In genomic region chr4:125419491-125420255, GRCm38 (mm10) we compare ENCODE assay signal across 9 mouse cellular contexts.
DNase-seq lines count a peak whose midpoint lies in the region; ATAC-seq and TF ChIP-seq lines count a peak whose summit lies in the region.
"Had no signal": no experiment of that assay in that cellular context is flagged by ENCODE, and none has a peak within 500 bp of the region (broad histone marks: within the 10 kb centered on the region; RNA-seq: fewer than 3 reads in every experiment).

No protein-coding gene starts in this region.

- no peak overlapping the region for H3K4me3 ChIP-seq in forebrain, postnatal 0 days (ENCODE audit: low read depth, low read length)
- no peak overlapping the region for H3K4me3 ChIP-seq in forebrain, embryonic 13.5 days
- H3K4me3 ChIP-seq in midbrain, embryonic 10.5 days, result no peak overlapping the region
- H3K4me3 ChIP-seq in midbrain, embryonic 13.5 days (replicated peaks), result no peak overlapping the region
- no peak overlapping the region for H3K4me3 ChIP-seq in small intestine, adult 2 months (ENCODE audit: low read depth, low read length)
- H3K4me3 ChIP-seq: embryonic facial prominence, embryonic 15.5 days had no signal

- H3K9me3 ChIP-seq in forebrain, postnatal 0 days (ENCODE audit: low read length), result no peaks in the 10 kb centered on the region
- no peaks in the 10 kb centered on the region for H3K9me3 ChIP-seq in forebrain, embryonic 13.5 days (replicated peaks)
- no peaks in the 10 kb centered on the region for H3K9me3 ChIP-seq in midbrain, embryonic 10.5 days (replicated peaks)
- no peaks in the 10 kb centered on the region for H3K9me3 ChIP-seq in midbrain, embryonic 13.5 days
- H3K9me3 ChIP-seq: embryonic facial prominence, embryonic 15.5 days had no signal

- TF ChIP-seq POLR2A in small intestine, adult 2 months (IDR thresholded peaks at IDR 0.05; ENCODE audit: low read depth, low read length), result no peak

- 47% methylated on average over 12 of the region's 12 CpGs for WGBS in forebrain, postnatal 0 days
- 48% methylated on average over 12 of the region's 12 CpGs for WGBS in forebrain, embryonic 13.5 days
- 47% methylated on average over 12 of the region's 12 CpGs for WGBS in midbrain, embryonic 10.5 days
- 47% methylated on average over 12 of the region's 12 CpGs for WGBS in midbrain, embryonic 13.5 days
- WGBS in small intestine, adult 2 months, result 16% methylated on average over 12 of the region's 12 CpGs

- no peak overlapping the region for H3K9ac ChIP-seq in forebrain, postnatal 0 days
- H3K9ac ChIP-seq in forebrain, embryonic 13.5 days, result no peak overlapping the region
- no peak overlapping the region for H3K9ac ChIP-seq in midbrain, embryonic 13.5 days (replicated peaks)
- H3K9ac ChIP-seq: embryonic facial prominence, embryonic 15.5 days had no signal

- no peak overlapping the region for H3K4me2 ChIP-seq in forebrain, postnatal 0 days (ENCODE audit: low read depth)
- no peak overlapping the region for H3K4me2 ChIP-seq in forebrain, embryonic 13.5 days
- H3K4me2 ChIP-seq in midbrain, embryonic 13.5 days (replicated peaks), result no peak overlapping the region
- H3K4me2 ChIP-seq: embryonic facial prominence, embryonic 15.5 days had no signal

- no peak for TF ChIP-seq CTCF in forebrain, postnatal 0 days (IDR thresholded peaks at IDR 0.05; ENCODE audit: low read depth)
- no peak for TF ChIP-seq CTCF in small intestine, adult 2 months (IDR thresholded peaks at IDR 0.05; ENCODE audit: extremely low read depth, insufficient read length, insufficient replicate concordance, low read depth, low read length)

- ATAC-seq in forebrain, postnatal 0 days, result peak; percentile 38; the same call in 1 of the 2 replicates
- ATAC-seq in forebrain, embryonic 13.5 days, result no peak
- ATAC-seq in midbrain, embryonic 13.5 days, result no peak
- ATAC-seq: intestine, embryonic 16.5 days had no signal

- no peaks in the 10 kb centered on the region for H3K36me3 ChIP-seq in forebrain, postnatal 0 days (ENCODE audit: insufficient read depth)
- no peaks in the 10 kb centered on the region for H3K36me3 ChIP-seq in forebrain, embryonic 13.5 days (ENCODE audit: poor library complexity, severe bottlenecking)
- no peaks in the 10 kb centered on the region for H3K36me3 ChIP-seq in midbrain, embryonic 10.5 days
- no peaks in the 10 kb centered on the region for H3K36me3 ChIP-seq in midbrain, embryonic 13.5 days
- H3K36me3 ChIP-seq in small intestine, adult 2 months (ENCODE audit: control insufficient read depth, insufficient read depth, low read length), result no peaks in the 10 kb centered on the region
- H3K36me3 ChIP-seq: embryonic facial prominence, embryonic 15.5 days had no signal

- no peaks in the 10 kb centered on the region; the same call in 1 of the 2 replicates for H3K27me3 ChIP-seq in forebrain, postnatal 0 days (ENCODE audit: insufficient read depth, low read length)
- H3K27me3 ChIP-seq in forebrain, embryonic 13.5 days, result peaks cover 16% of the 10 kb centered on the region
- H3K27me3 ChIP-seq in midbrain, embryonic 10.5 days (ENCODE audit: low read depth, poor library complexity, severe bottlenecking), result peaks cover 72% of the 10 kb centered on the region
- H3K27me3 ChIP-seq in midbrain, embryonic 13.5 days, result peaks cover 41% of the 10 kb centered on the region
- no peaks in the 10 kb centered on the region for H3K27me3 ChIP-seq in small intestine, adult 2 months (ENCODE audit: control insufficient read depth, insufficient read depth, low read length)
- H3K27me3 ChIP-seq: embryonic facial prominence, embryonic 15.5 days had no signal

- DNase-seq in forebrain, postnatal 0 days, result no peak
- DNase-seq in midbrain, embryonic 10.5 days (ENCODE audit: low spot score), result no peak
- peak; percentile 79 for DNase-seq in brain, adult 2 months (ENCODE audit: low read depth, low spot score)
- no peak for DNase-seq in embryo, embryonic 11 days

- H3K27ac ChIP-seq in forebrain, postnatal 0 days (ENCODE audit: low read depth, low read length), result no peak overlapping the region
- no peak overlapping the region for H3K27ac ChIP-seq in forebrain, embryonic 13.5 days
- 0 out of 2 replicates have a peak overlapping the region, but pooled peaks have one; percentile 13 for H3K27ac ChIP-seq in midbrain, embryonic 10.5 days (replicated peaks)
- no peak overlapping the region for H3K27ac ChIP-seq in midbrain, embryonic 13.5 days
- H3K27ac ChIP-seq in small intestine, adult 2 months (ENCODE audit: insufficient read depth, low read depth, low read length), result peak overlapping the region; percentile 94
- H3K27ac ChIP-seq: embryonic facial prominence, embryonic 15.5 days had no signal

- 0 out of 2 replicates have a peak, but pooled peaks cover 4% of the 10 kb centered on the region for H3K4me1 ChIP-seq in forebrain, postnatal 0 days (ENCODE audit: insufficient read depth)
- H3K4me1 ChIP-seq in forebrain, embryonic 13.5 days, result peaks cover 10% of the 10 kb centered on the region
- H3K4me1 ChIP-seq in midbrain, embryonic 10.5 days, result peaks cover 30% of the 10 kb centered on the region
- peaks cover 19% of the 10 kb centered on the region for H3K4me1 ChIP-seq in midbrain, embryonic 13.5 days (replicated peaks)
- H3K4me1 ChIP-seq in small intestine, adult 2 months (ENCODE audit: control insufficient read depth, insufficient read depth, insufficient read length, low read length), result peaks cover 20% of the 10 kb centered on the region
- H3K4me1 ChIP-seq: embryonic facial prominence, embryonic 15.5 days had no signal

Comparison
In these comparisons a context has a peak if more than half of its experiments do, and no peak if none do; other contexts are left out.
1. H3K27ac ChIP-seq: peak in midbrain, embryonic 10.5 days (single experiment) and small intestine, adult 2 months (single experiment); none in forebrain, postnatal 0 days (single experiment), forebrain, embryonic 13.5 days (single experiment) and midbrain, embryonic 13.5 days (single experiment).